Mouse (Mus musculus) embryonic facial prominence, embryonic 15.5 days (tissue): ENCODE measurements around the gene Foxj2. TPM values are rescaled to one million over a fixed set of nuclear protein-coding genes. Genes with fewer than 3 reads are reported as not detected.

Experiments
- ATAC-seq: fragments of 200-750 bp; cut with Nextera tagmentation; 2 replicates; pipeline ENCODE4 v1.8.0; 2017; ENCODE audit warnings: low read depth, moderate TSS enrichment; ENCODE audit not compliant: insufficient number of reproducible peaks, low FRiP score, low TSS enrichment
- H3K27ac ChIP-seq: fragments of 300-500 bp; sonication (generic); replicated peaks from 2 replicates; pipeline ENCODE4 v1.5.1; 2015; ENCODE audit warnings: mild to moderate bottlenecking, inconsistent platforms
- H3K27me3 ChIP-seq: fragments of 300-500 bp; sonication (generic); 2 replicates; pipeline ENCODE4 v1.6.1; 2015; ENCODE audit warnings: inconsistent platforms
- H3K36me3 ChIP-seq: fragments of 300-500 bp; sonication (generic); 2 replicates; pipeline ENCODE4 v1.6.1; 2015; ENCODE audit warnings: mild to moderate bottlenecking, inconsistent platforms
- H3K4me1 ChIP-seq: fragments of 300-500 bp; sonication (generic); 2 replicates; pipeline ENCODE4 v1.6.1; 2015; ENCODE audit warnings: inconsistent platforms
- H3K4me2 ChIP-seq: fragments of 300-500 bp; sonication (generic); replicated peaks from 2 replicates; pipeline ENCODE4 v1.6.1; 2015; ENCODE audit warnings: mild to moderate bottlenecking, inconsistent platforms
- H3K4me3 ChIP-seq: fragments of 300-500 bp; sonication (generic); replicated peaks from 2 replicates; pipeline ENCODE4 v1.5.1; 2015; ENCODE audit warnings: mild to moderate bottlenecking, inconsistent platforms
- H3K9ac ChIP-seq: fragments of 300-500 bp; sonication (generic); 2 replicates; pipeline ENCODE4 v1.6.1; 2015; ENCODE audit warnings: inconsistent platforms
- H3K9me3 ChIP-seq: fragments of 300-500 bp; sonication (generic); replicated peaks from 2 replicates; pipeline ENCODE4 v1.6.1; 2016; ENCODE audit warnings: inconsistent platforms
- WGBS: fragments of 180-500 bp; shearing (Covaris S2); methylation state at CpG from one replicate; pipeline ENCODE4 v1.1.7; 2015; 5-methylcytosine and 5-hydroxymethylcytosine counted together
- polyA plus RNA-seq: library from polyadenylated mRNA; unstranded; fragments of >200 nt; fragmentation: Nextera tagmentation; extraction: Ambion mirVana; gene quantifications from 2 replicates; pipeline ENCODE4 v1.2.1, GENCODE M21; 2015

Foxj2 gene
- polyA plus RNA-seq, 1 experiment from 2014 or later, result 8.3 TPM

GRCm38 (mm10) chr6:122800640-122801300 lies 18.9 kb upstream of the Foxj2 start:
- Histone ChIP-seq H3K36me3 (no peaks in the 10 kb centered on the region), H3K4me3 (peak overlapping the region; percentile 58), H3K9me3 (no peaks in the 10 kb centered on the region), H3K9ac (peak overlapping the region; percentile 53; the same call in 1 of the 2 replicates), H3K4me1 (peaks cover 15% of the 10 kb centered on the region), H3K27ac (peak overlapping the region; percentile 28; the same call in 1 of the 2 replicates), H3K4me2 (peak overlapping the region; percentile 98), H3K27me3 (peaks cover 12% of the 10 kb centered on the region; the same call in 1 of the 2 replicates)
- ATAC-seq, result no peak
- WGBS, result 32% methylated on average over 10 of the region's 10 CpGs

- Histone ChIP-seq H3K4me2 (peak within 1 kb of the TSS; percentile 98), H3K27ac (peak within 1 kb of the TSS; percentile 28; the same call in 1 of the 2 replicates)
- WGBS, result 1% methylated on average over 46 of the region's 46 CpGs
Measured at GRCm38 (mm10) chr6:122801301-122801800, 18.4 kb upstream of the Foxj2 start, which contains the start of gene Slc2a3. Gene Slc2a3, minus strand, starts transcription at chr6:122801640.

GRCm38 (mm10) chr6:122801801-122802514 lies 17.8 kb upstream of the Foxj2 start:
- Histone ChIP-seq H3K4me2 (peak overlapping the region; percentile 98), H3K27ac (0 out of 2 replicates have a peak overlapping the region, but pooled peaks have one; percentile 28), H3K27me3 (peaks cover 12% of the 10 kb centered on the region; the same call in 1 of the 2 replicates), H3K9me3 (no peaks in the 10 kb centered on the region), H3K36me3 (no peaks in the 10 kb centered on the region), H3K9ac (peak overlapping the region; percentile 53), H3K4me3 (peak overlapping the region; percentile 58), H3K4me1 (peaks cover 15% of the 10 kb centered on the region)
- peak; percentile 52 for ATAC-seq
- 2% methylated on average over 34 of the region's 34 CpGs for WGBS

More at GRCm38 (mm10) chr6:122801301-122801800, 18.4 kb upstream of the Foxj2 start, which contains the start of gene Slc2a3:
- peak; percentile 47; the same call in 1 of the 2 replicates for ATAC-seq
- peak within 1 kb of the TSS; percentile 58 for H3K4me3 ChIP-seq
- peak within 1 kb of the TSS; percentile 53 for H3K9ac ChIP-seq
- no peaks in the 10 kb centered on the region for H3K9me3 ChIP-seq
- peaks cover 15% of the 10 kb centered on the region for H3K4me1 ChIP-seq
- H3K27me3 ChIP-seq, result peaks cover 12% of the 10 kb centered on the region; the same call in 1 of the 2 replicates
- no peaks in the 10 kb centered on the region for H3K36me3 ChIP-seq

- Histone ChIP-seq H3K27me3 (peaks cover 12% of the 10 kb centered on the region; the same call in 1 of the 2 replicates), H3K4me2 (no peak overlapping the region), H3K9ac (no peak overlapping the region), H3K4me3 (no peak overlapping the region), H3K9me3 (no peaks in the 10 kb centered on the region), H3K4me1 (peaks cover 15% of the 10 kb centered on the region), H3K36me3 (no peaks in the 10 kb centered on the region), H3K27ac (no peak overlapping the region)
- WGBS, result 31% methylated on average over 5 of the region's 5 CpGs
- no peak for ATAC-seq
Measured at GRCm38 (mm10) chr6:122804418-122804817, 15.3 kb upstream of the Foxj2 start.

GRCm38 (mm10) chr6:122810022-122810614 lies 9.6 kb upstream of the Foxj2 start:
- Histone ChIP-seq H3K4me2 (peak overlapping the region; percentile 68), H3K9me3 (no peaks in the 10 kb centered on the region), H3K27me3 (no peaks in the 10 kb centered on the region), H3K27ac (peak overlapping the region; percentile 100), H3K9ac (peak overlapping the region; percentile 37), H3K4me3 (peak overlapping the region; percentile 77), H3K36me3 (no peaks in the 10 kb centered on the region), H3K4me1 (peaks cover 5% of the 10 kb centered on the region; the same call in 1 of the 2 replicates)
- no peak for ATAC-seq
- under 1% methylated on average over 11 of the region's 11 CpGs for WGBS

- Histone ChIP-seq H3K27me3 (no peaks in the 10 kb centered on the region), H3K4me3 (peak overlapping the region; percentile 77), H3K4me1 (peaks cover 5% of the 10 kb centered on the region; the same call in 1 of the 2 replicates), H3K27ac (peak overlapping the region; percentile 100), H3K9me3 (no peaks in the 10 kb centered on the region), H3K9ac (peak overlapping the region; percentile 65), H3K36me3 (no peaks in the 10 kb centered on the region), H3K4me2 (peak overlapping the region; percentile 68)
- peak; percentile 99 for ATAC-seq
- WGBS, result under 1% methylated on average over 30 of the region's 30 CpGs
Measured at GRCm38 (mm10) chr6:122810615-122811279, 9.0 kb upstream of the Foxj2 start.

GRCm38 (mm10) chr6:122811280-122811652 lies 8.4 kb upstream of the Foxj2 start:
- peak overlapping the region; percentile 68 for H3K4me2 ChIP-seq
- H3K36me3 ChIP-seq, result no peaks in the 10 kb centered on the region
- ATAC-seq, result peak; percentile 96
- under 1% methylated on average over 38 of the region's 38 CpGs for WGBS
- H3K9me3 ChIP-seq, result no peaks in the 10 kb centered on the region
- H3K27ac ChIP-seq, result peak overlapping the region; percentile 100
- H3K9ac ChIP-seq, result peak overlapping the region; percentile 65
- peak overlapping the region; percentile 77 for H3K4me3 ChIP-seq
- H3K4me1 ChIP-seq, result peaks cover 5% of the 10 kb centered on the region; the same call in 1 of the 2 replicates
- H3K27me3 ChIP-seq, result no peaks in the 10 kb centered on the region

GRCm38 (mm10) chr6:122811771-122812600 lies 7.7 kb upstream of the Foxj2 start:
- Histone ChIP-seq H3K27ac (peak overlapping the region; percentile 100), H3K36me3 (no peaks in the 10 kb centered on the region), H3K9me3 (no peaks in the 10 kb centered on the region), H3K4me3 (peak overlapping the region; percentile 77), H3K27me3 (no peaks in the 10 kb centered on the region), H3K4me2 (peak overlapping the region; percentile 68), H3K9ac (peak overlapping the region; percentile 42), H3K4me1 (peaks cover 5% of the 10 kb centered on the region; the same call in 1 of the 2 replicates)
- WGBS, result 24% methylated on average over 16 of the region's 16 CpGs
- peak; percentile 55 for ATAC-seq

- no peak overlapping the region for H3K4me2 ChIP-seq
- WGBS, result 81% methylated on average over 4 of the region's 4 CpGs
- no peaks in the 10 kb centered on the region for H3K9me3 ChIP-seq
- no peaks in the 10 kb centered on the region for H3K36me3 ChIP-seq
- peaks cover 5% of the 10 kb centered on the region; the same call in 1 of the 2 replicates for H3K4me1 ChIP-seq
- no peak overlapping the region for H3K9ac ChIP-seq
- no peaks in the 10 kb centered on the region for H3K27me3 ChIP-seq
- no peak overlapping the region for H3K4me3 ChIP-seq
- no peak overlapping the region for H3K27ac ChIP-seq
- ATAC-seq, result no peak
Measured at GRCm38 (mm10) chr6:122812716-122813115, 7.0 kb upstream of the Foxj2 start.

- no peak overlapping the region for H3K27ac ChIP-seq
- 86% methylated on average over 4 of the region's 4 CpGs for WGBS
- peaks cover 5% of the 10 kb centered on the region; the same call in 1 of the 2 replicates for H3K4me1 ChIP-seq
- H3K9ac ChIP-seq, result no peak overlapping the region
- no peaks in the 10 kb centered on the region for H3K36me3 ChIP-seq
- H3K4me2 ChIP-seq, result no peak overlapping the region
- no peak for ATAC-seq
- no peak overlapping the region for H3K4me3 ChIP-seq
- H3K9me3 ChIP-seq, result no peaks in the 10 kb centered on the region
- H3K27me3 ChIP-seq, result no peaks in the 10 kb centered on the region
Measured at GRCm38 (mm10) chr6:122813640-122814039, 6.1 kb upstream of the Foxj2 start.
